Mouse (Mus musculus): ENCODE measurements around the gene Dgkh. TPM values are rescaled to one million over a fixed set of nuclear protein-coding genes. Genes with fewer than 3 reads are reported as not detected.

The Dgkh gene
- polyA plus RNA-seq, 1 experiment: 1.2 TPM

GRCm38 (mm10) chr14:78632747-78633146 lies 99.8 kb downstream of the Dgkh start:
- H3K4me3 ChIP-seq (ENCODE audit: insufficient read depth, poor library complexity, severe bottlenecking): no peak overlapping the region

GRCm38 (mm10) chr14:78630923-78631875 lies 101.4 kb downstream of the Dgkh start:
- Histone ChIP-seq H3K79me2 (ENCODE audit: control insufficient read depth, insufficient read depth) (no peaks in the 10 kb centered on the region), H3K27me3 (ENCODE audit: control insufficient read depth, insufficient read depth, insufficient read length) (no peaks in the 10 kb centered on the region), H3K36me3 (ENCODE audit: control insufficient read depth, insufficient read depth) (no peaks in the 10 kb centered on the region), H3K4me3 (ENCODE audit: insufficient read depth, poor library complexity, severe bottlenecking) (no peak overlapping the region), H3ac (ENCODE audit: control insufficient read depth, insufficient read length, low read depth) (no peak overlapping the region), H3K79me3 (ENCODE audit: low read depth) (no peaks in the 10 kb centered on the region)
- TF ChIP-seq MAX (IDR thresholded peaks at IDR 0.05) (no peak), MYOD1 (IDR thresholded peaks at IDR 0.05; ENCODE audit: control insufficient read depth, insufficient read length, low read depth) (no peak), USF1 (IDR thresholded peaks at IDR 0.05; ENCODE audit: low read depth) (no peak), CEBPB (IDR thresholded peaks at IDR 0.05; ENCODE audit: low read depth) (no peak), FOSL1 (IDR thresholded peaks at IDR 0.05; ENCODE audit: insufficient read depth, low read length, poor library complexity, severe bottlenecking) (no peak), CTCF (IDR thresholded peaks at IDR 0.05; ENCODE audit: control insufficient read depth, insufficient read depth, insufficient read length) (no peak)

More at GRCm38 (mm10) chr14:78632747-78633146, 99.8 kb downstream of the Dgkh start:
- Histone ChIP-seq H3ac (ENCODE audit: control insufficient read depth, insufficient read length, low read depth) (no peak overlapping the region), H3K79me2 (ENCODE audit: control insufficient read depth, insufficient read depth) (no peaks in the 10 kb centered on the region), H3K79me3 (ENCODE audit: low read depth) (no peaks in the 10 kb centered on the region), H3K27me3 (ENCODE audit: control insufficient read depth, insufficient read depth, insufficient read length) (no peaks in the 10 kb centered on the region), H3K36me3 (ENCODE audit: control insufficient read depth, insufficient read depth) (no peaks in the 10 kb centered on the region)
- TF ChIP-seq FOSL1 (IDR thresholded peaks at IDR 0.05; ENCODE audit: insufficient read depth, low read length, poor library complexity, severe bottlenecking) (no peak), MYOD1 (IDR thresholded peaks at IDR 0.05; ENCODE audit: control insufficient read depth, insufficient read length, low read depth) (no peak), USF1 (IDR thresholded peaks at IDR 0.05; ENCODE audit: low read depth) (no peak), MYOG (IDR thresholded peaks at IDR 0.05; ENCODE audit: control insufficient read depth, extremely low read depth, insufficient read length) (no peak), CEBPB (IDR thresholded peaks at IDR 0.05; ENCODE audit: low read depth) (no peak), CTCF (IDR thresholded peaks at IDR 0.05; ENCODE audit: control insufficient read depth, insufficient read depth, insufficient read length) (no peak), MAX (IDR thresholded peaks at IDR 0.05) (no peak)

- no peaks in the 10 kb centered on the region for H3K36me3 ChIP-seq (ENCODE audit: control insufficient read depth, insufficient read depth)
- TF ChIP-seq CEBPB (IDR thresholded peaks at IDR 0.05; ENCODE audit: low read depth): no peak
- TF ChIP-seq CTCF (IDR thresholded peaks at IDR 0.05; ENCODE audit: control insufficient read depth, insufficient read depth, insufficient read length): peak; percentile 5
- H3K79me3 ChIP-seq (ENCODE audit: low read depth): no peaks in the 10 kb centered on the region
- no peak overlapping the region for H3K4me3 ChIP-seq (ENCODE audit: insufficient read depth, poor library complexity, severe bottlenecking)
- no peak overlapping the region for H3ac ChIP-seq (ENCODE audit: control insufficient read depth, insufficient read length, low read depth)
- H3K27me3 ChIP-seq (ENCODE audit: control insufficient read depth, insufficient read depth, insufficient read length): no peaks in the 10 kb centered on the region
- no peaks in the 10 kb centered on the region for H3K79me2 ChIP-seq (ENCODE audit: control insufficient read depth, insufficient read depth)
Measured at GRCm38 (mm10) chr14:78627516-78628275, 104.9 kb downstream of the Dgkh start.

GRCm38 (mm10) chr14:78618883-78619295 lies 113.7 kb downstream of the Dgkh start:
- Histone ChIP-seq H3K79me3 (ENCODE audit: low read depth) (no peaks in the 10 kb centered on the region), H3ac (ENCODE audit: control insufficient read depth, insufficient read length, low read depth) (no peak overlapping the region), H3K27me3 (ENCODE audit: control insufficient read depth, insufficient read depth, insufficient read length) (no peaks in the 10 kb centered on the region), H3K36me3 (ENCODE audit: control insufficient read depth, insufficient read depth) (no peaks in the 10 kb centered on the region), H3K4me3 (ENCODE audit: insufficient read depth, poor library complexity, severe bottlenecking) (no peak overlapping the region), H3K79me2 (ENCODE audit: control insufficient read depth, insufficient read depth) (no peaks in the 10 kb centered on the region)
- TF ChIP-seq USF1 (IDR thresholded peaks at IDR 0.05; ENCODE audit: low read depth) (no peak), CTCF (IDR thresholded peaks at IDR 0.05; ENCODE audit: control insufficient read depth, insufficient read depth, insufficient read length) (no peak), MYOG (IDR thresholded peaks at IDR 0.05; ENCODE audit: control insufficient read depth, extremely low read depth, insufficient read length) (no peak), CEBPB (IDR thresholded peaks at IDR 0.05; ENCODE audit: low read depth) (no peak), MAX (IDR thresholded peaks at IDR 0.05) (no peak), FOSL1 (IDR thresholded peaks at IDR 0.05; ENCODE audit: insufficient read depth, low read length, poor library complexity, severe bottlenecking) (no peak)

GRCm38 (mm10) chr14:78613569-78613968 lies 119.0 kb downstream of the Dgkh start:
- no peak for TF ChIP-seq USF1 (IDR thresholded peaks at IDR 0.05; ENCODE audit: low read depth)
- no peak for TF ChIP-seq MYOG (IDR thresholded peaks at IDR 0.05; ENCODE audit: control insufficient read depth, extremely low read depth, insufficient read length)
- TF ChIP-seq MYOD1 (IDR thresholded peaks at IDR 0.05; ENCODE audit: control insufficient read depth, insufficient read length, low read depth): no peak
- TF ChIP-seq CTCF (IDR thresholded peaks at IDR 0.05; ENCODE audit: control insufficient read depth, insufficient read depth, insufficient read length): no peak
- no peak for TF ChIP-seq FOSL1 (IDR thresholded peaks at IDR 0.05; ENCODE audit: insufficient read depth, low read length, poor library complexity, severe bottlenecking)

More at GRCm38 (mm10) chr14:78613569-78613968, 119.0 kb downstream of the Dgkh start:
- H3K79me2 ChIP-seq (ENCODE audit: control insufficient read depth, insufficient read depth): no peaks in the 10 kb centered on the region
- no peaks in the 10 kb centered on the region for H3K79me3 ChIP-seq (ENCODE audit: low read depth)
- no peak overlapping the region for H3ac ChIP-seq (ENCODE audit: control insufficient read depth, insufficient read length, low read depth)
- H3K27me3 ChIP-seq (ENCODE audit: control insufficient read depth, insufficient read depth, insufficient read length): no peaks in the 10 kb centered on the region
- no peaks in the 10 kb centered on the region for H3K36me3 ChIP-seq (ENCODE audit: control insufficient read depth, insufficient read depth)
- no peak overlapping the region for H3K4me3 ChIP-seq (ENCODE audit: insufficient read depth, poor library complexity, severe bottlenecking)
